Mouse (Mus musculus) brain, embryonic 14.5 days (tissue): Measurements from ENCODE around the gene Polr2h.

Experiments used
- CTCF ChIP-seq: fragments of 200-500 bp; IDR thresholded peaks from 2 replicates; pipeline ENCODE4 v1.5.1; 2012; ENCODE audit warnings: inconsistent platforms, mild to moderate bottlenecking, moderate library complexity, borderline replicate concordance; ENCODE audit not compliant: insufficient read depth, insufficient read length; ENCODE audit errors: extremely low read depth
- POLR2A ChIP-seq: fragments of 200-500 bp; IDR thresholded peaks from 2 replicates; pipeline ENCODE4 v1.6.1; 2012; ENCODE audit warnings: mild to moderate bottlenecking, inconsistent platforms, borderline replicate concordance; ENCODE audit not compliant: poor library complexity, insufficient read depth, insufficient read length, severe bottlenecking; ENCODE audit errors: extremely low read depth

DNA sequence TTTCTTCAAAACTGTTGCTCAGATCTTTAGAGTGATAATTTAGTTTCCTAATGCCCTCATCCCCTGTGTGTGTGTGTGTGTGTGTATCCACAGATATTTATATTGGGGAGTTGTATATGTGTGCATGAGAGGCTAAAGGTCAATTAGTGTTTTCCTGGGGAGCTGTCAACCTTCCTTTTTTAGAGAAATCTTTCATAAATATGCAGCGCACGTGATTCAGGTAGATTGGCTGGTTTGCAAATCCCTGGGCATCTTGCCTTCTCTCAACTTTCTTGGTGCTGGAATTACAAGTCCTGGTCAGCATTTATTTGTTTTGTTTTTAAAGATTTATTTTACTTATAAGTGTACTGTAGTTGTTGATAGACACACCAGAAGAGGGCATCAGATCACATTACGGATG is 47.2 kb upstream of the Polr2h start:
- TF ChIP-seq POLR2A, result no peak
- no peak for TF ChIP-seq CTCF
